Mouse (Mus musculus): ENCODE measurements at regions not wholly inside any gene's neighbourhood (a gene's known extent, or its start where the extent isn't known, plus 50 kb on each side); places are given as distances from the start of the nearest gene placed in this dataset.

GRCm38 (mm10) chr13:47892569-47892968, 368.5 kb upstream of the Id4 start:
- intact Hi-C loops (cut with DNase I): no loop called here
- H3K27ac ChIP-seq: no peak overlapping the region
- no peak overlapping the region for H3K4me3 ChIP-seq
- no peak for TF ChIP-seq CTCF (IDR thresholded peaks at IDR 0.05)
- no peak for DNase-seq

GRCm38 (mm10) chr13:47894331-47894730, 366.7 kb upstream of the Id4 start:
- Histone ChIP-seq H3K27ac (no peak overlapping the region), H3K4me3 (no peak overlapping the region)
- intact Hi-C loops (cut with DNase I): no loop called here
- peak; percentile 19 for DNase-seq
- TF ChIP-seq CTCF (IDR thresholded peaks at IDR 0.05): no peak

GRCm38 (mm10) chr13:47895256-47895655, 365.8 kb upstream of the Id4 start:
- no peak overlapping the region for H3K4me3 ChIP-seq
- TF ChIP-seq CTCF (IDR thresholded peaks at IDR 0.05): no peak
- no peak overlapping the region for H3K27ac ChIP-seq
- no peak for DNase-seq
- intact Hi-C loops (cut with DNase I): no loop called here

DNA sequence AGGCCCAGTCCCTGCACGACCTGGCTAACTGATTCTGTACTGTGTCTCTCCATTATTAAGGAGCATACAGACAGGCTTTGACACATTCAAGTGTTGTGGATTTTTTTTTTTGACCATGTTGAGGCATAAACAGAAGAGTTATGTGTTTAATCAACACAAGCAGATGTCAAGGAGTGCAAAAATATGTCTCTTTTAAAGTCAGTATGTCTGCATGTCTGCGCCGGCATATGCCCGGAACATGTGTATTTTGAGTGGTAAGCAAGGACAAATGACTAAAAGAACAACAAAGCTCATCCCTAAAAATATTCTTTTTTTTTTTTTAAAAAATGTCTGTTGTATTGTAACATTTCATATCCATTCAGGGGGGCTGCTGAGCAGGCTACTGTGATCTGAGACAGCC, 364.4 kb upstream of the Id4 start:
- no peak for DNase-seq
- Histone ChIP-seq H3K4me3 (no peak overlapping the region), H3K27ac (no peak overlapping the region)
- no peak for TF ChIP-seq CTCF (IDR thresholded peaks at IDR 0.05)
- intact Hi-C loops (cut with DNase I): no loop called here

- Histone ChIP-seq H3K4me3 (no peak overlapping the region), H3K27ac (no peak overlapping the region)
- intact Hi-C loops (cut with DNase I): no loop called here
- TF ChIP-seq CTCF (IDR thresholded peaks at IDR 0.05): no peak
- DNase-seq: no peak
Observed at GRCm38 (mm10) chr13:47909851-47910530, 351.0 kb upstream of the Id4 start.

DNA sequence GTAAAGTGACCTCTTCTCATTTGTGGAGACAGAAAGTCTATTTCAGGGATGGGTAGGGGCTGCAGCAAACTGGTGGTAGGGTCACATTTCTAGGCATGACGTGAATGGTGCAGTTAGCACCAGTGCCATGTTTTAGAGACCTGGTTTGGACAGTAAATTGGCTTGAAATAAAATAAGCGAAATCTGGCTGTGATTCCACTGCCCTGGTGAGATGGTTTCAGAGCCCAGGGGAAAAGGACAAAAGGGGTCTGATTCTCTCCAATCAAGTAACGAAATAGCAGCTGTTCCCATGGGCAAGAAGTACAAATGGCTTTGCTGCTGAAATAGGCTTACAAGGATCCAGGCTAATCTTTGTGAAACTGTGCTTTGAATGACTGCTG, 350.5 kb upstream of the Id4 start:
- H3K4me3 ChIP-seq: no peak overlapping the region
- no peak overlapping the region for H3K27ac ChIP-seq
- TF ChIP-seq CTCF (IDR thresholded peaks at IDR 0.05): no peak
- intact Hi-C loops (cut with DNase I): no loop called here
- DNase-seq: no peak

DNA sequence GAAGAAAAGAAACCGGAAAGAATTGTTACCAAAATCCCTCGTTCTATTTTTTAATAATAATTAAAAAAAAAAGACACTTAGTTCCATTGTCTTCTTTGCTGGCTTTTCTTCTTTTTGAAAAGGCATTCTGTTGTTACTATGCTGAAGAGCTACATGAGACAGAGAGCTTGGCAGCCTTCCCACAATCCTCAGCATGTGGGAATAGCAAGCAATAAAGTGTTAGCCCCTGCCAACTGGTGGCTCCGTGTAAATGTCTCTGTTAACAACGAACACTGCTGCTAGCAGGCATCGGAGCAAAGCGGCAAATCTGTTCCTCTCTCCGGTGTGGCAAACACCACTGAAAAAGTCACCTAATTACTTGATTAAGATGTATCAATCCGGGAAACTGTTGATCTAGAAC, 344.6 kb upstream of the Id4 start:
- Histone ChIP-seq H3K4me3 (no peak overlapping the region), H3K27ac (no peak overlapping the region)
- intact Hi-C loops (cut with DNase I): no loop called here
- TF ChIP-seq CTCF (IDR thresholded peaks at IDR 0.05): no peak
- peak; percentile 26 for DNase-seq

GRCm38 (mm10) chr13:47917370-47917769, 343.7 kb upstream of the Id4 start:
- no peak overlapping the region for H3K4me3 ChIP-seq
- TF ChIP-seq CTCF (IDR thresholded peaks at IDR 0.05): peak; percentile 31
- intact Hi-C loops (cut with DNase I): no loop called here
- H3K27ac ChIP-seq: no peak overlapping the region
- no peak for DNase-seq

GRCm38 (mm10) chr13:47921044-47921443, 340.0 kb upstream of the Id4 start:
- no peak for DNase-seq
- Histone ChIP-seq H3K4me3 (no peak overlapping the region), H3K27ac (no peak overlapping the region)
- intact Hi-C loops (cut with DNase I): no loop called here
- TF ChIP-seq CTCF (IDR thresholded peaks at IDR 0.05): no peak

DNA sequence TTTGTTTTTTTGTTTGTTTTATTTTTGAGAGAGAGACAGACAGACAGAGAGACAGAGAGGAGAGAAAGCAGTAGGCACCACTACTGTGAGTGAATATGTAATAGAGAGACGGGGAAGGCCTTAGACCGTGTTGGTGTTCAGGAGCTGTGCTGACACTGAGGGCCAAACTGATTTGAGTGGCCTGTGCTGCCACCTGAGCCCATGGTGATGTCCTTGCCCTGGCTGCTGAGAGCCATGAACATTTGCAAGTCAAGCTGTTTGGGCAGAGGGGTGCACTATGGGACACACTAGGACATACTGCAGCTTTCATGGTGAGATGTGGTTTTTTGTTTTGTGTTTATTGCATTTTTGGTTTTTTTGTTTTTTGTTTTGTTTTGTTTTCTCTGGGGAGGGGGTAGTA, 320.3 kb upstream of the Id4 start:
- TF ChIP-seq CTCF (IDR thresholded peaks at IDR 0.05): no peak

DNA sequence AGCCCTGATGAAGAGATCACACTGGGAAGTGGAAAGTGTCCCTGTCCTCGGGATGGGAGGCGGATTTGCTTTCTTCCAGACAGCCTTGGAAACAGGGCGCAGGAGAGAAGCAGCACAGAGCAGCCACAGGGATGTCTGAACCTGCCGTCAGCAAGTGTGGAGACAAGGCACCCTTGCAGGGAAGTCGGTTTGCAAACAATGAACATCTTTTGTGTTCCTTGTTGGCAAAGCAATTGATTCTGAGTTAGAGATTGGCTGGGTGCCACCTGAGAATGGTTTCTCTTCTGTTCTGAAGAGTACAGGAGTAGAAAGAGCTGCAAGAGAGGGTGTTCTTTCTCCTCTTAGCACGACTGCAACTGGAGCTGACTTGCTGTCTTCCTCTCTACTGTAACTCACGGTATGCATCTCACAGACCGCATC, 318.6 kb upstream of the Id4 start:
- H3K27ac ChIP-seq: no peak overlapping the region
- no peak for DNase-seq
- intact Hi-C loops (cut with DNase I): no loop called here
- no peak for TF ChIP-seq CTCF (IDR thresholded peaks at IDR 0.05)
- H3K4me3 ChIP-seq: no peak overlapping the region

More for the DNA sequence above, 320.3 kb upstream of the Id4 start:
- H3K27ac ChIP-seq: no peak overlapping the region
- DNase-seq: no peak
- intact Hi-C loops (cut with DNase I): no loop called here
- H3K4me3 ChIP-seq: no peak overlapping the region

- Histone ChIP-seq H3K4me3 (no peak overlapping the region), H3K27ac (no peak overlapping the region)
- DNase-seq: no peak
- intact Hi-C loops (cut with DNase I): no loop called here
- no peak for TF ChIP-seq CTCF (IDR thresholded peaks at IDR 0.05)
Observed at GRCm38 (mm10) chr13:47943645-47944044, 317.4 kb upstream of the Id4 start.

DNA sequence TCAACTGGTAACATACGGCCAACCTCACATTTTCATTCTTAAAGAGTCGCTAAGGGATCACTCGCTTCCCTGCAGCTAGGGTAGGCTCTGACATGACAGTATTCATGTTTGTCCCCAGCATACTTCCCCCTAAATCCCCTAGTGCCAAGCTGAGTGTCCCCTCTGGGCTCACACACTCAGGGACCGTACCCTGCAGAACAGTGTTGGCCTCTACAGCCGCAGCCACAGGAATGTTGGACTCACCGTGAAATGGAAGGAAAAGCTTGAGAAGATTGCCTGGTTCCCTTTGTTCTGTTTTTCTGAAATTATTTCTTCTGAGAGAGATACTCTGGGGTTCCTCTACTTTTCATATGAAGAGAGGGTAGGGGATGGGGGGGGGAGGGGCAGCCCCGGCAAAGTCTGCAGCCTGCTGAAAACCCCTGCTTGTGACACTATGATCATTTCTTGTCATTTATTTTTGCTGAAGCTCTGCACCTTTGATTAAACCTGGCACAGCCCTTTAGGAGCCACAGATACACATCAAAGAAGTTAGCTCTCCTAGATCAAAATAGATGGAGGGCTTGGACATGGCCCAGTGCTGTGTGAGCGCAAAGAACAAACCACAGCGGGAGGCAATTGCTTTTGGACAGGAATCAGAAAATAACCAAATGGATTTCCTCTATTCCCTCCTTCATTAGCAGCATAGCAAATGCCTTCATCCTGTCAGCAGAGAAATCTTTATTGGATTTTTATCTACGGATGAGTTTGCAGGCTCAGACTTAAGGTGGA, 312.7 kb upstream of the Id4 start:
- Histone ChIP-seq H3K27ac (no peak overlapping the region), H3K4me3 (no peak overlapping the region)
- no peak for DNase-seq
- intact Hi-C loops (cut with DNase I): no loop called here
- no peak for TF ChIP-seq CTCF (IDR thresholded peaks at IDR 0.05)

- Histone ChIP-seq H3K4me3 (no peak overlapping the region), H3K27ac (no peak overlapping the region)
- no peak for DNase-seq
- no peak for TF ChIP-seq CTCF (IDR thresholded peaks at IDR 0.05)
- intact Hi-C loops (cut with DNase I): no loop called here
Observed at GRCm38 (mm10) chr13:47950456-47950855, 310.6 kb upstream of the Id4 start.
